Mouse (Mus musculus) myocyte (in vitro differentiated cells): ENCODE results near the gene Tmem63c.

Experiments
- CEBPB ChIP-seq: IDR thresholded peaks from 2 replicates; pipeline ENCODE4 v1.6.1; 2011; ENCODE audit warnings: mild to moderate bottlenecking, moderate library complexity; ENCODE audit not compliant: poor library complexity, insufficient read depth, severe bottlenecking
- E2F4 ChIP-seq: IDR thresholded peaks from one replicate; pipeline ENCODE4 v1.6.1; 2011; ENCODE audit warnings: mild to moderate bottlenecking, control low read depth, moderate library complexity; ENCODE audit not compliant: insufficient read depth
- MAX ChIP-seq: IDR thresholded peaks from one replicate; pipeline ENCODE4 v1.6.1; 2011; ENCODE audit warnings: low read depth, mild to moderate bottlenecking, control low read depth
- MYOG ChIP-seq, 3 experiments: IDR thresholded peaks; one replicate each; pipeline ENCODE4 v1.6.1; 2011; ENCODE audit warnings: control low read depth in 2 of 3, low read depth in 2 of 3, mild to moderate bottlenecking in 2 of 3; ENCODE audit not compliant: insufficient read length in 2 of 3, control insufficient read depth in 1 of 3, insufficient read depth in 1 of 3
- POLR2A ChIP-seq: IDR thresholded peaks from one replicate; pipeline ENCODE4 v1.6.1; 2011; ENCODE audit warnings: low read depth, mild to moderate bottlenecking, control low read depth, moderate library complexity; ENCODE audit not compliant: insufficient read length
- POLR2AphosphoS2 ChIP-seq: IDR thresholded peaks from one replicate; pipeline ENCODE4 v1.6.1; 2011; ENCODE audit warnings: low read depth, control low read depth; ENCODE audit not compliant: insufficient read length
- REST ChIP-seq: IDR thresholded peaks from one replicate; pipeline ENCODE4 v1.6.1; 2011; ENCODE audit warnings: mild to moderate bottlenecking, control low read depth, moderate library complexity; ENCODE audit not compliant: insufficient read depth, insufficient read length
- SRF ChIP-seq: IDR thresholded peaks from one replicate; pipeline ENCODE4 v1.6.1; 2011; ENCODE audit warnings: low read depth; ENCODE audit not compliant: control insufficient read depth, insufficient read length
- TCF12 ChIP-seq: IDR thresholded peaks from one replicate; pipeline ENCODE4 v1.6.1; 2011; ENCODE audit warnings: mild to moderate bottlenecking, control low read depth; ENCODE audit not compliant: poor library complexity, insufficient read depth, severe bottlenecking
- USF1 ChIP-seq: IDR thresholded peaks from one replicate; pipeline ENCODE4 v1.6.1; 2011; ENCODE audit warnings: low read depth, mild to moderate bottlenecking, control low read depth, moderate library complexity

DNA sequence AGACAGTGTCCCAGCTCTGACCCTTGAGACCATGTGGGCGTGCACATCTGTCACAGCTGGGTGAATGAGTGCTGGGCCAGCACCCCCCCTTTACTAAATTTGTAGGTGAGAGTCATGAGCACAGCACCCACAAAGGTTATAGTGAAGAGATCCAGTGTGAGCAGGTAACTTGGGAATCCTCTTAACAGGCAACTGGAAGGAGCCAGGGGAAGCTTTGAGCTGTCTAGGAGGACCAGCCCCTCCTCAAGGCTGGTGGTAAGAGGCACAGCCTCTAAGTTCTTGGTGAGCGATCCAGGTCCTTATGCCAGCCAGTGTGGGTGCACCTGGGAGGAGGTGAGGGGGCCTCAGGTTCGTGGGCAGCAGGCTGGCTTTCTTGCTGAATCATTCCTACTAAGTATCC lies 17.5 kb upstream of the Tmem63c start:
- TF ChIP-seq E2F4: no peak
- no peak for TF ChIP-seq MAX
- TF ChIP-seq POLR2A: no peak
- no peak for TF ChIP-seq CEBPB
- TF ChIP-seq TCF12: no peak
- TF ChIP-seq USF1: no peak
- TF ChIP-seq MYOG (IDR thresholded peaks at IDR 0.05; ENCODE audit: control insufficient read depth in 1 of 3, insufficient read depth in 1 of 3, insufficient read length in 2 of 3, low read depth in 2 of 3): no peak
- no peak for TF ChIP-seq SRF
- TF ChIP-seq POLR2AphosphoS2: no peak
- no peak for TF ChIP-seq REST
